Mouse (Mus musculus): ENCODE measurements around the gene Srf.
"Not testable (repeated sequence)": the region's sequence is repeated elsewhere in the genome, so short reads cannot be mapped to it uniquely, and the experiment has no call there.

Srf gene

GRCm38 (mm10) chr17:46555673-46556583 lies at the start of gene Srf:
Gene Srf, minus strand, starts transcription at chr17:46556175.
- DNase-seq: peak; percentile 90

DNA sequence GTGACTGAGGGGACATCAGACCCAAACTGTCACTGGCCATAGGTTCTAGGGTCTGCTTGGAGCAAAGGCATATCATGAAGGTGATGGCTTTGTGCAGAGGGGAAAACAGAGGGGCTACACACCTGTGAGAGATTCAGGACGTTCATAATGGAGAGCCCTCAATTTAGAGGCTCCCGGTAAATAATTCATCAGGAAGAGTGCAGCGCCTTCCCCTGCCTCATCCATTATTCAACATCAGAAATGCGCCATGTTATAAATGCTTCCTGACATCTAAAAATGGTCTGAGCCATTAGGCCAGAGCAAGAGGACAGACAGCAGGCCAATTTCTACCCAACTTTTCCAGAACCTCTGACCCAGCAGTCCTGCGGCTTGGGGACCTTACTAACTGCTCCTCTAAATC lies 49.2 kb upstream of the Srf start:
- DNase-seq: no peak

DNA sequence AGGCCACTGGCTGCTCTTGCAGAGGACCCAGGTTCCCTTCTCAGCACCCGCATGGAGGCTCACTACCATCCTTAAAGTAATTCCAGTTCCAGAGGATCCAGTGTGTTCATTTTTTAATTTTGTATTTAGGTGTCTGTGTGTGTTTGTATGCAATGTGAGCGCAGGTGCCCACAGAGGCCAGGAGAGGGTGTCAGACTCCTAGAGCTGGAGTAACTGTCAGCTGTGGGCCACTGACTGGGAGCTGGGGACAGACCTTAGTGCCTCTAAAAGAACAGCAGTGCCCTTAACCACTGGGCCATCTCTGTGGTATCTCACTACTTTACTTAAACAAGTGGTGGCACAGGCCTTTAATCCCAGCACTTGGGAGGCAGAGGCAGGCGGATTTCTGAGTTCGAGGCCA lies 47.3 kb upstream of the Srf start:
- no peak for DNase-seq

DNA sequence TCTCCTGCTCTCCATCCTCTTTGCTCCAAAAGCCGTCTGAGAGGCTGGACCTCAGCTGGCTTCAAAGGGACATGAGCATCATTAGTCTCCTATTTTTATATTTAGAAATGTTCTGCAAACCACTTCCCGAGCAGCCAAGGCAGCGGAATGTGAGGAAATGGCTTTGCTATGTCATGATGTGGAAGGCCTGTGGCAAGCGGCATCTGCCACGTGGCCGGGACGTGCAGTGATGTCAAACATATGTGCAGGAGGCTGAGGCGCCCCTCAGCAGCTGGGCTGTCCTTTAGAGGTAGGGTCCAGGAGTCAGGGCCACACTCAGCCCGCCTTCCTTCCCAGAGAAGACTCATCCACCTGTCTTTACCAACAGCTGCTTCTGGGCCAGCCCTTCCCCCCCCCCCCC lies 46.2 kb upstream of the Srf start:
- DNase-seq: no peak

- DNase-seq: no peak
Measured at GRCm38 (mm10) chr17:46600569-46600968, 44.6 kb upstream of the Srf start.

DNA sequence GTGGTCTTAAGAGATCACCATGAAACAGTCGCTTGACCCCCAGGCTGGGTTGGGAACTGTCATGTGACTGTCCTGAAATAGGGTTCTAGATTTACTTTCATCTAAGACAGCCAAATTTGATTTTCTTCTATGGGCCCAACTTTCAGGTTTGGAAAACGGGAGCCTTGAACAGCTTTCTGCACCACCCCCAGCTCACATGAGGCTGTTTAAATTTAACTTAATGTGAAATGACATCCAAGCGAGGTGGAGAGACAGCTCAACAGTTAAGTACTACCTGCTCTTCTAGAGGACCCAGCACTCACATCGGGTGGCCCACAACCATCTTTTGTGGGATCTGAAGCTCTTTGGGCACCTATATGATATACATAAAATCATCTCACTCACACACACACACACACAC lies 43.0 kb upstream of the Srf start:
- no peak for DNase-seq

- DNase-seq: no peak
Measured at GRCm38 (mm10) chr17:46597956-46598355, 42.0 kb upstream of the Srf start.

DNA sequence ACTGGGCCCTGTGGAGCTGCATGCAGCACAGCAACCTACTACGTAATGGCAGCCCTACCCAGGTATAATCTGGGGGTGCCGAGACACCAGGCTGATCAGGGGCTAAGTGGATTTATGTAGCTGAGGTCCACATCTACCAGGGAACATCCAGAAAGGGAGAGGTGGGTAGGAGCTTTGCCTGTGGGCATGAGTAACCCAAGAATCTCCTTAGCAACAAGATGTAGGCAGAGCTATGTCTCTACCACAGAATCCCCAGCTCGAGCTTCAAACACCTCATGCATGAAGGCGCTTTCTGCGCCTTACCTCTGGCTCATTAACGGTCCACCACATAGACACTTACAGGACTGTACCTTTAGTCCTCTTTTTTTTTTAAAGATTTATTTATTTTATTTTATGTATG lies 39.4 kb upstream of the Srf start:
- DNase-seq: no peak

DNA sequence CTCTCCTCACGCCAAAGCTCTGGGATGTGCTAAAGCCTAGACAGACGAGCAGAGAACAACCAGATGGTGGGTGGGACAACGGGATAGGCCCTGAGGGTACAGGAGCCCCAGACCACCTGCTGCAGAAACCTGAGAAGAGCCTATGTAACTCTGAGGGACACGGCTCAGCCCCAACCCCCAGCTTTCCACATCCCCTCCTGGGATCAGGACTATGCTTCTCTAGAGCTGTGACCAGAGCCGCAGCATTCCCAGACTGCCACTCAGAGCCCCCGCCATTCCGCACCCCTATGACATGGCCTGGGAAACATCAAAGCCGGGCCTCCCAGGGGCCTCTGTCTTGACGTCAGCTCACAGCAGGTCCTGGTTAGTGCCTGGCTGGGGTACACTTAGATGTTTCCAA lies 38.6 kb upstream of the Srf start:
- DNase-seq: no peak

GRCm38 (mm10) chr17:46593124-46593523 lies 37.1 kb upstream of the Srf start:
- DNase-seq: no peak

DNA sequence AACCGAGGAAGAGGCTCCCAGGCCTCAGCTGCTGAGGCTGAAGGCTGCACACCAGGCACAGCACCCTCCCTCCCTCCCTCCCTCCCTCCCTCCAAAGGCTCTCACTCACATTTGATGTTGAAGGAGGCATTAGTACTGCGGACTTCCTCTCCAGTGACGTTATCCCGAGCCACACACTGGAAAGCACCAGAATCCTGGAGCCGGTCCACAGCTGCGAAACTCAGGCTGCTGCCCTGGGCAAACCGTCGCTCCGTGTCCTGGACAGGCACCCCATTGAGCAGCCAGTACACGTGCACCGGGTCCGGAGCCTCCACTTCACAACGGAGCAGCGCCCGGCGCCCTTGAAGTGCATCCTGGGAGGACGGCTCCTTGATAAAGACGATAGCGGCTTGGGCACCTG lies 35.4 kb upstream of the Srf start:
- DNase-seq: no peak

DNA sequence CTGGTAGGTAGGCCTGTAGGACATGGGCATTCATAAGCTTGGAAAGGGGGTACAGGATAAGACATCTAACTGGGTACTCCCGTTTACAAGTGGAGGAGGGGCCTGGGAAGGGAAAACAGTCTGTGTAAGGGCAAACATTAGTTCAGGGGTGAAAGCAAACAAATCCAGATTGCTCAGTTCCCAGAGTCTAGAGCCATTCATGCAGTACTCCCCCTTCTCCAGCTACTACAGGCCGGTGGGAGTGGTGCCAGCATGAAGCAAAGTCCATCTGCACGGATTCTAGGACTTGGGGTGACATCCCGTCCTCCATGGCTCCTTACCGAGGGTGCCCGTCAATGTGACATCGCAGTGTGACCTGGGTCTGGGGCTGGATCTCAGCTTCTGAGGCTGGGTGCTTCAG lies 34.5 kb upstream of the Srf start:
- no peak for DNase-seq

DNA sequence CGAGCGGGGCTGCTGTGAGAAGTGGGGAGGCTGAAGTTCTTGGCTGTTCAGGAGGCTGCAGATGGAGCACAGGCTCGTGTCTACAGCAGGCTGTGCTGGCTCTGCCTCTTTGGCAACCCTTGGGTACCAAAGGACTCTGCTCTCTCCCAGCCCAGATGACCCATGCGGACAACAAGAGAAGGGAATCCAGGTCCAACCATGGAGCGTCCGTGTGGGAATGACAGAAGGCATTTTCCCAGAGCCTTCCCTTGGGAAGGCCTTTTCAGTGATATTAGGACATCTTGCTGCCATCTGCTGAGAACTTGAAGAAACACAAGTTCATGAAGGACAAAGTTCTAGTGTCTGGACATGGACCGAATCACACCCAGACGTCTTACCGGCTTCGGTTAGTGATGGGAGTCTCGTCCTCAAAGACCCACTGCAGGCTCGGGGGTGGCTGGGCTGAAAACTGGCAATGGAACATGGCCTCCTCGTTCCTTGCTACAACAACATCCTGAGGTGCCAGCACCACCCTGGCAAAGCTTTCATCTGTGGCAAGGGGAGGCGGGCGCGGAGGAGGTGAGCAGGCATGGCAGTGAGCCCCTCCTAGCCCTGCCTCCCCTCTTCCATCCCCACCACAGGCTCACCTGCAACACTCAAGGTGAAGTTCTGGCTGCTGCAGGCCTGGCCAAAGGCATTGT lies 33.8 kb upstream of the Srf start:
- DNase-seq: no peak

- DNase-seq: no peak
Measured at GRCm38 (mm10) chr17:46588913-46589312, 32.9 kb upstream of the Srf start.

GRCm38 (mm10) chr17:46588173-46588572 lies 32.2 kb upstream of the Srf start:
- no peak for DNase-seq

DNA sequence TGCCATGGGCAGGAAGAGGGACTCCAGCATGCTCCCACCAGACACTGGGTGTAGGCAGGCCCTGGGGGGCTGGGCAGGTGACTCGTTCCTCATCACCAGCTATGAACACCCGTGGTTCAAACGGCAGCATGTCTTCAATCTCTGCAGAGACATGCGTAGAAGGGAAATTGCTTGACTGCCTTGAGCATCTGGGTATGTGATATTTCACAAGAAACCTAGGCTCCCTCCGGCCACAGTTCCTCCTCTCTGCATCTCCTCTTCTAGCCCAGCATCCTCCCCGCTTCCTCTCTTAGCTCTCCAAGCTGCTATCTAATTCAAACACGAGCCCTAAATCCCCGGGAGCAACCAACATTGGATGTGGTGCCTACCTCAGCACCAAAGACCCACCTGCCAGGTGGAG lies 30.4 kb upstream of the Srf start:
- DNase-seq: no peak

- no peak for DNase-seq
Measured at GRCm38 (mm10) chr17:46578650-46579049, 22.7 kb upstream of the Srf start.

DNA sequence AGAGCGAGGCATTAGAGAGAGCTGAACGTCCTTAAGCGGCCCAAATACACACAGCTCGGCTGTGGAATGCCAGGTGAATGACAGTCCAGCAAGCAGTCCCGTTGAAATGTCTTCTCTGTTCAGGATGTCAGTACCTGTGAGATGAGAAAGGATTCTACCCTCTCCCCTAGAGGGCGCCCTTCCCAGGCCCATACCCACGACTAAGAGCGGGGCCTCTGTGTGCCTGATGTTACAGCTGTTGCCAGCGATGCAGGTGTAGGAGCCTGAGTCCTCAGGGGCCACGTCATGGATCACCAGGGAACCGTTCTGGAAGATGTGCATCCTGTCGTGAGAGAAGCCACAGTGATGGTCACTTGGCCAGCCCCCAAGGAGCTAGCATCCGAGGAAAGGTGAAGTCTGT lies 20.1 kb upstream of the Srf start:
- DNase-seq: no peak

DNA sequence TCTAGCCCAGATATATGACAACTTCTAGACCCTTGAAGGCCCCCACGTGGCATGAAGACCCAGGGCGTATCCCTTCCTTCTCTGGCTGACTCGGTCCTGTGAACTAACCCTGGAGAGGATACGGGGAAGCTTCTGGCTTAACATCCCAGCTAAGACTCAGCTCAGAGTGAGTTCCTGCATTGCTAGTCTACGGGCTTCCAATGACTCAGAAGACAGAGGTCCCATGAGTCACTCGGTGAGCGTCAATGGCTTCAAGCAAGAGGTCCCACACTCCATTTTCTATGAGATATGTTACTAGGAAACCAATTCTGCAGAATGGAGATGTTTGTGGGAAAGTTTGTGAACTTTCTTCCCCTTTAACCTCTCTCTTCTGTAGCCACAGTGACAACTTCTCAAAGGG lies 18.6 kb upstream of the Srf start:
- no peak for DNase-seq

DNA sequence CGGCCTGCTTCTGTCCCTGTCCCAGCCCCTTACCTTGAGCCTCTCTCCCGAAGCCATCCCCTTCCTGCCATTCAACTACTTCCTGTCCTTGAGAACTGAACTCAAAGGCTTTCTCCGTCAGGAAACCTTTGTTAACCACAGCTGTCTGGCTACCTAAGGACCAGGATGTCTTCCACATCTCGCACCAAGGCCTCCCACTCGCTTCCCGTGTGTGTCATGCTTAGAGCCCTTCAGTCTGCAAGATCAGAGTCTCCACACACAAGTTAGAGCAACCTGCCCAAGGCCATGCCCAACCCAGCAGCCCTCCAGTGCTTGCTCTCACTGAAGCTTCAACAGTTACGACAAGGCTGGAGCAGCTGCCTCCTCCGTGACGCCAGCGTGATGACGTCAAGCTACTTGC lies 15.0 kb upstream of the Srf start:
- no peak for DNase-seq

DNA sequence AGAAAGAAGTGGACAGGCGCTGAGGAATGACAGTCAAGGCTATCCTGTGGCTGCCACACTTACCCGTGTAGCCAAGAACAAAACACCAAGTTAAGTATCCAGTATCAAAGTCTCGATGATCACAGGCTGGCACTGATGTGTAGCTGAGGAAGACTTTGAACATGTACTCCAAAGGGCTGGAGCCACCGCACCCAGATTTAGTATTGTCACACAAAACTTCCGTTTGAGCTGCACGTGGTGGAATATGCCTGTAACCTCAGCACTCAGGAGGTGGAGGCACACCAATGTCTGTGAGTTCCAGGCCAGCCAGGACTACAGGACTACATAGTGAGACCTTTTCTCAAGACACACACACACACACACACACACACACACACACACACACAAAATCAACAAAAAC lies 3.2 kb upstream of the Srf start:
- no peak for DNase-seq

DNA sequence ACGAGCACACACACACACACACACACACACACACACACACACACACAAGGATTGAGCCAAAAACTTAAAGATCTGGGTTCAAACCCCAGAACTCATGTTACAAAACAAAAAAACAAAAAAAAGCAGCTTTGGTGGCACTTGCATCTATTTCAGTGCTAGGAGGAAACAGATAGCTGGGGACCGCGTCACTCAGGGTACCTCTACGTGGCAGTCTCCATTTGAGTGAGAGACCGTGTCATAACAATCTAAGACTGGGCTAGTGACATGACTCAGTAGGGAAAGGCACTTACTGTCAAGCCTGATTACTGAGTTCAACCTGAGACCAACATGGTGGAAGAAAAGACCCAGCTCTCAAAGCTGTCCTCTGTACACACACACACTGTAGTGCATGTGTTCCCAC lies 2.2 kb upstream of the Srf start:
- DNase-seq: no peak

DNA sequence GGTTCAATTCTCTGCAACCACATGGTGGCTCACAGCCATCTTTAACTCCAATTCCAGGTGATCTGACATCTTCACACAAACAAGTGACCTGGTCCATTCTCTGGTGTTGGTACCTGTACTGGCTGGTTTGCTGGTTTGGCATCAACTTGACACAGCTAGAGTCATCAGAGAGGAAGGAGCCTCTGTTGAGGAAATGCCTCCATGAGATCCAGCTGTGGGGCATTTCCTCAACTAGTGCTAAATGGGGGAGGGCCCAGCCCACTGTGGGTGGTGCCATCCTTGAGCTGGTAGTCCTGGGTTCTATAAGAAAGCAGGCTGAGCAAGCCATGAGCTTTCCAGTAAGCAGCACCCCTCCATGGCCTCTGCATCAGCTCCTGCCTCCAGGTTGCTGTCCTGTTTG lies 1.3 kb upstream of the Srf start:
- not testable (repeated sequence) for DNase-seq

DNA sequence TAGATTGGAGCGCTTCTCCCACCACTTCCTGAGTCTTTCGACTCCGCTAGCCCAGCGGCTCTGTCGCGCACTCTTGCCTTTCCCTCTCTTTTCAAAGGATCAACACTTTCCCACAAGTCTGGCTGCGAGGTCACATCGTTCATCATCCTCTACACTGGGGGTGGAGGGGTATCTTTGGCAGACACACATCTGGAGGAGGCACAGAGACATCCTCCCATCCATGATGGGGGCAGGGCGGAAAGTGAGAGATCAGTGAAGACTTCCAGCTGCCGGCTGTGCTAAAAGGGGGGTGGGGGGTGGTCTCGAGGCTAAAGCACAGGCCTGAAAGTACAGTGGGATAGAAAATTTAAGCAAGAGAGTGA lies 590 bp upstream of the Srf start:
- DNase-seq: peak; percentile 43
